Mouse (Mus musculus): Measurements from ENCODE around the gene Camk2n1. TPM values are rescaled to one million over a fixed set of nuclear protein-coding genes. Genes with fewer than 3 reads are reported as not detected.

Camk2n1 gene
- polyA plus RNA-seq, 1 experiment from 2014 or later: 1.1 TPM

- 0 out of 2 replicates have a peak, but pooled peaks cover 10% of the 10 kb centered on the region for H3K27me3 ChIP-seq (replicated peaks; ENCODE audit: low read depth, poor library complexity, severe bottlenecking)
- H3K27ac ChIP-seq (replicated peaks): no peak overlapping the region
- H3K4me3 ChIP-seq: no peak overlapping the region
- WGBS: 42% methylated on average over 22 of the region's 22 CpGs
- H3K4me1 ChIP-seq: no peaks in the 10 kb centered on the region
- no peaks in the 10 kb centered on the region for H3K9me3 ChIP-seq
- peak; percentile 81 for DNase-seq (ENCODE audit: low spot score)
- H3K36me3 ChIP-seq (replicated peaks): no peaks in the 10 kb centered on the region
These were observed 27.1 kb upstream of the Camk2n1 start for GRCm38 (mm10) chr4:138426778-138427705.

GRCm38 (mm10) chr4:138429778-138430177, 24.3 kb upstream of the Camk2n1 start:
- no peak overlapping the region for H3K27ac ChIP-seq (replicated peaks)
- H3K27me3 ChIP-seq (replicated peaks; ENCODE audit: low read depth, poor library complexity, severe bottlenecking): peaks cover 10% of the 10 kb centered on the region; the same call in 1 of the 2 replicates
- 40% methylated on average over 3 of the region's 3 CpGs for WGBS
- peak; percentile 48 for DNase-seq (ENCODE audit: low spot score)
- no peaks in the 10 kb centered on the region for H3K36me3 ChIP-seq (replicated peaks)
- H3K9me3 ChIP-seq: no peaks in the 10 kb centered on the region
- H3K4me1 ChIP-seq: peaks cover 2% of the 10 kb centered on the region; the same call in 1 of the 2 replicates
- no peak overlapping the region for H3K4me3 ChIP-seq

GRCm38 (mm10) chr4:138431340-138431739, 22.8 kb upstream of the Camk2n1 start:
- peaks cover 5% of the 10 kb centered on the region for H3K36me3 ChIP-seq (replicated peaks)
- peaks cover 14% of the 10 kb centered on the region for H3K4me1 ChIP-seq
- H3K9me3 ChIP-seq: no peaks in the 10 kb centered on the region
- H3K4me3 ChIP-seq: no peak overlapping the region
- no peak overlapping the region for H3K27ac ChIP-seq (replicated peaks)
- WGBS: 46% methylated on average over 8 of the region's 8 CpGs
- H3K27me3 ChIP-seq (replicated peaks; ENCODE audit: low read depth, poor library complexity, severe bottlenecking): peaks cover 7% of the 10 kb centered on the region; the same call in 1 of the 2 replicates
- DNase-seq (ENCODE audit: low spot score): no peak

GRCm38 (mm10) chr4:138434347-138435316, 19.5 kb upstream of the Camk2n1 start, which contains the start of gene Mul1:
Mul1 (plus strand) TSS chr4:138434671.
- H3K36me3 ChIP-seq (replicated peaks): peaks cover 38% of the 10 kb centered on the region
- peak; percentile 97 for DNase-seq (ENCODE audit: low spot score)
- H3K4me3 ChIP-seq: peak within 1 kb of the TSS; percentile 100
- 1% methylated on average over 64 of the region's 64 CpGs for WGBS
- H3K27ac ChIP-seq (replicated peaks): peak within 1 kb of the TSS; percentile 86
- peaks cover 16% of the 10 kb centered on the region for H3K4me1 ChIP-seq
- no peaks in the 10 kb centered on the region for H3K9me3 ChIP-seq
- H3K27me3 ChIP-seq (replicated peaks; ENCODE audit: low read depth, poor library complexity, severe bottlenecking): no peaks in the 10 kb centered on the region; the same call in 1 of the 2 replicates

GRCm38 (mm10) chr4:138440062-138440461, 14.1 kb upstream of the Camk2n1 start:
- Histone ChIP-seq H3K9me3 (no peaks in the 10 kb centered on the region), H3K4me3 (no peak overlapping the region), H3K27me3 (replicated peaks; ENCODE audit: low read depth, poor library complexity, severe bottlenecking) (peaks cover 8% of the 10 kb centered on the region; the same call in 1 of the 2 replicates), H3K4me1 (peaks cover 27% of the 10 kb centered on the region), H3K36me3 (replicated peaks) (peaks cover 68% of the 10 kb centered on the region), H3K27ac (replicated peaks) (no peak overlapping the region)
- 65% methylated on average over 3 of the region's 3 CpGs for WGBS
- DNase-seq (ENCODE audit: low spot score): no peak

GRCm38 (mm10) chr4:138444941-138445340, 9.2 kb upstream of the Camk2n1 start:
- Histone ChIP-seq H3K4me1 (peaks cover 38% of the 10 kb centered on the region), H3K27ac (replicated peaks) (no peak overlapping the region), H3K27me3 (replicated peaks; ENCODE audit: low read depth, poor library complexity, severe bottlenecking) (peaks cover 50% of the 10 kb centered on the region), H3K4me3 (no peak overlapping the region), H3K9me3 (no peaks in the 10 kb centered on the region), H3K36me3 (replicated peaks) (peaks cover 26% of the 10 kb centered on the region)
- DNase-seq (ENCODE audit: low spot score): no peak
- WGBS: 12% methylated on average over 5 of the region's 5 CpGs

GRCm38 (mm10) chr4:138446981-138447380, 7.1 kb upstream of the Camk2n1 start:
- Histone ChIP-seq H3K4me3 (no peak overlapping the region), H3K27ac (replicated peaks) (no peak overlapping the region), H3K27me3 (replicated peaks; ENCODE audit: low read depth, poor library complexity, severe bottlenecking) (peaks cover 68% of the 10 kb centered on the region), H3K9me3 (no peaks in the 10 kb centered on the region), H3K36me3 (replicated peaks) (peaks cover 6% of the 10 kb centered on the region), H3K4me1 (peaks cover 35% of the 10 kb centered on the region)
- WGBS: 25% methylated on average over 13 of the region's 13 CpGs
- no peak for DNase-seq (ENCODE audit: low spot score)

GRCm38 (mm10) chr4:138447387-138447786, 6.7 kb upstream of the Camk2n1 start:
- Histone ChIP-seq H3K9me3 (no peaks in the 10 kb centered on the region), H3K4me3 (no peak overlapping the region), H3K36me3 (replicated peaks) (peaks cover 2% of the 10 kb centered on the region; the same call in 1 of the 2 replicates), H3K4me1 (peaks cover 35% of the 10 kb centered on the region), H3K27ac (replicated peaks) (no peak overlapping the region), H3K27me3 (replicated peaks; ENCODE audit: low read depth, poor library complexity, severe bottlenecking) (peaks cover 72% of the 10 kb centered on the region)
- DNase-seq (ENCODE audit: low spot score): peak; percentile 91
- 0% methylated on average over 8 of the region's 8 CpGs for WGBS

- 39% methylated on average over 15 of the region's 15 CpGs for WGBS
- Histone ChIP-seq H3K27ac (replicated peaks) (no peak overlapping the region), H3K27me3 (replicated peaks; ENCODE audit: low read depth, poor library complexity, severe bottlenecking) (peaks cover 79% of the 10 kb centered on the region), H3K4me3 (no peak overlapping the region), H3K36me3 (replicated peaks) (no peaks in the 10 kb centered on the region), H3K4me1 (peaks cover 42% of the 10 kb centered on the region), H3K9me3 (no peaks in the 10 kb centered on the region)
- no peak for DNase-seq (ENCODE audit: low spot score)
These were observed 6.1 kb upstream of the Camk2n1 start for GRCm38 (mm10) chr4:138447827-138448602.

- no peak overlapping the region for H3K27ac ChIP-seq (replicated peaks)
- no peaks in the 10 kb centered on the region for H3K36me3 ChIP-seq (replicated peaks)
- H3K4me1 ChIP-seq: peaks cover 52% of the 10 kb centered on the region
- peaks cover 86% of the 10 kb centered on the region for H3K27me3 ChIP-seq (replicated peaks; ENCODE audit: low read depth, poor library complexity, severe bottlenecking)
- H3K4me3 ChIP-seq: no peak overlapping the region
- H3K9me3 ChIP-seq: no peaks in the 10 kb centered on the region
- no peak for DNase-seq (ENCODE audit: low spot score)
- 55% methylated on average over 7 of the region's 7 CpGs for WGBS
These were observed 5.1 kb upstream of the Camk2n1 start for GRCm38 (mm10) chr4:138448872-138449615.

- Histone ChIP-seq H3K27me3 (replicated peaks; ENCODE audit: low read depth, poor library complexity, severe bottlenecking) (peaks cover 91% of the 10 kb centered on the region), H3K4me1 (peaks cover 56% of the 10 kb centered on the region), H3K4me3 (no peak overlapping the region), H3K9me3 (no peaks in the 10 kb centered on the region), H3K36me3 (replicated peaks) (no peaks in the 10 kb centered on the region), H3K27ac (replicated peaks) (no peak overlapping the region)
- WGBS: 60% methylated on average over 12 of the region's 12 CpGs
- DNase-seq (ENCODE audit: low spot score): no peak
These were observed 4.3 kb upstream of the Camk2n1 start for GRCm38 (mm10) chr4:138449636-138450314.

All from embryonic facial prominence, embryonic 10.5 days (tissue).